Mouse (Mus musculus): ENCODE measurements around the gene Ror1. TPM values are rescaled to one million over a fixed set of nuclear protein-coding genes. Genes with fewer than 3 reads are reported as not detected.

The Ror1 gene
- polyA plus RNA-seq, 1 experiment: 0.12 TPM

GRCm38 (mm10) chr4:100137102-100137835, 41.7 kb downstream of the Ror1 start:
- TF ChIP-seq POLR2A (IDR thresholded peaks at IDR 0.05; ENCODE audit: control insufficient read depth, low read depth, low read length): no peak
- H3K27ac ChIP-seq (ENCODE audit: control insufficient read depth, insufficient read depth, low read depth, low read length): no peak overlapping the region
- no peaks in the 10 kb centered on the region for H3K36me3 ChIP-seq (ENCODE audit: control insufficient read depth, insufficient read depth, low read length)
- no peak overlapping the region for H3K4me3 ChIP-seq (ENCODE audit: control insufficient read depth, low read depth, low read length)
- no peaks in the 10 kb centered on the region for H3K4me1 ChIP-seq (ENCODE audit: control insufficient read depth, insufficient read depth, low read length)
- H3K27me3 ChIP-seq (ENCODE audit: control insufficient read depth, insufficient read depth, low read length): no peaks in the 10 kb centered on the region

- Histone ChIP-seq H3K4me3 (ENCODE audit: control insufficient read depth, low read depth, low read length) (no peak overlapping the region), H3K4me1 (ENCODE audit: control insufficient read depth, insufficient read depth, low read length) (no peaks in the 10 kb centered on the region), H3K27ac (ENCODE audit: control insufficient read depth, insufficient read depth, low read depth, low read length) (no peak overlapping the region), H3K27me3 (ENCODE audit: control insufficient read depth, insufficient read depth, low read length) (no peaks in the 10 kb centered on the region), H3K36me3 (ENCODE audit: control insufficient read depth, insufficient read depth, low read length) (no peaks in the 10 kb centered on the region)
- no peak for TF ChIP-seq POLR2A (IDR thresholded peaks at IDR 0.05; ENCODE audit: control insufficient read depth, low read depth, low read length)
- TF ChIP-seq CTCF (IDR thresholded peaks at IDR 0.05; ENCODE audit: control insufficient read depth, insufficient read depth, insufficient replicate concordance, low read depth, low read length): no peak
Observed at GRCm38 (mm10) chr4:100141626-100142025, 46.0 kb downstream of the Ror1 start.

GRCm38 (mm10) chr4:100144744-100145143, 49.2 kb downstream of the Ror1 start:
- Histone ChIP-seq H3K4me1 (ENCODE audit: control insufficient read depth, insufficient read depth, low read length) (no peaks in the 10 kb centered on the region), H3K27ac (ENCODE audit: control insufficient read depth, insufficient read depth, low read depth, low read length) (no peak overlapping the region), H3K4me3 (ENCODE audit: control insufficient read depth, low read depth, low read length) (no peak overlapping the region), H3K27me3 (ENCODE audit: control insufficient read depth, insufficient read depth, low read length) (no peaks in the 10 kb centered on the region), H3K36me3 (ENCODE audit: control insufficient read depth, insufficient read depth, low read length) (no peaks in the 10 kb centered on the region)
- TF ChIP-seq POLR2A (IDR thresholded peaks at IDR 0.05; ENCODE audit: control insufficient read depth, low read depth, low read length) (no peak), CTCF (IDR thresholded peaks at IDR 0.05; ENCODE audit: control insufficient read depth, insufficient read depth, insufficient replicate concordance, low read depth, low read length) (no peak)

GRCm38 (mm10) chr4:100150797-100151196, 55.2 kb downstream of the Ror1 start:
- TF ChIP-seq CTCF (IDR thresholded peaks at IDR 0.05; ENCODE audit: control insufficient read depth, insufficient read depth, insufficient replicate concordance, low read depth, low read length) (no peak), POLR2A (IDR thresholded peaks at IDR 0.05; ENCODE audit: control insufficient read depth, low read depth, low read length) (no peak)
- H3K4me3 ChIP-seq (ENCODE audit: control insufficient read depth, low read depth, low read length): no peak overlapping the region

GRCm38 (mm10) chr4:100154560-100155130, 59.1 kb downstream of the Ror1 start:
- H3K4me3 ChIP-seq (ENCODE audit: control insufficient read depth, low read depth, low read length): no peak overlapping the region
- TF ChIP-seq CTCF (IDR thresholded peaks at IDR 0.05; ENCODE audit: control insufficient read depth, insufficient read depth, insufficient replicate concordance, low read depth, low read length) (no peak), POLR2A (IDR thresholded peaks at IDR 0.05; ENCODE audit: control insufficient read depth, low read depth, low read length) (no peak)
- H3K27me3 ChIP-seq (ENCODE audit: control insufficient read depth, insufficient read depth, low read length): no peaks in the 10 kb centered on the region
- H3K4me1 ChIP-seq (ENCODE audit: control insufficient read depth, insufficient read depth, low read length): no peaks in the 10 kb centered on the region
- no peaks in the 10 kb centered on the region for H3K36me3 ChIP-seq (ENCODE audit: control insufficient read depth, insufficient read depth, low read length)
- no peak overlapping the region for H3K27ac ChIP-seq (ENCODE audit: control insufficient read depth, insufficient read depth, low read depth, low read length)

More at GRCm38 (mm10) chr4:100150797-100151196, 55.2 kb downstream of the Ror1 start:
- Histone ChIP-seq H3K27me3 (ENCODE audit: control insufficient read depth, insufficient read depth, low read length) (no peaks in the 10 kb centered on the region), H3K4me1 (ENCODE audit: control insufficient read depth, insufficient read depth, low read length) (no peaks in the 10 kb centered on the region), H3K27ac (ENCODE audit: control insufficient read depth, insufficient read depth, low read depth, low read length) (no peak overlapping the region), H3K36me3 (ENCODE audit: control insufficient read depth, insufficient read depth, low read length) (no peaks in the 10 kb centered on the region)

- H3K4me1 ChIP-seq (ENCODE audit: control insufficient read depth, insufficient read depth, low read length): no peaks in the 10 kb centered on the region
- no peak overlapping the region for H3K27ac ChIP-seq (ENCODE audit: control insufficient read depth, insufficient read depth, low read depth, low read length)
- TF ChIP-seq POLR2A (IDR thresholded peaks at IDR 0.05; ENCODE audit: control insufficient read depth, low read depth, low read length): no peak
- no peak for TF ChIP-seq CTCF (IDR thresholded peaks at IDR 0.05; ENCODE audit: control insufficient read depth, insufficient read depth, insufficient replicate concordance, low read depth, low read length)
- no peak overlapping the region for H3K4me3 ChIP-seq (ENCODE audit: control insufficient read depth, low read depth, low read length)
- no peaks in the 10 kb centered on the region for H3K36me3 ChIP-seq (ENCODE audit: control insufficient read depth, insufficient read depth, low read length)
- no peaks in the 10 kb centered on the region for H3K27me3 ChIP-seq (ENCODE audit: control insufficient read depth, insufficient read depth, low read length)
Observed at GRCm38 (mm10) chr4:100155731-100156130, 60.1 kb downstream of the Ror1 start.

- no peaks in the 10 kb centered on the region for H3K36me3 ChIP-seq (ENCODE audit: control insufficient read depth, insufficient read depth, low read length)
- no peak for TF ChIP-seq CTCF (IDR thresholded peaks at IDR 0.05; ENCODE audit: control insufficient read depth, insufficient read depth, insufficient replicate concordance, low read depth, low read length)
- TF ChIP-seq POLR2A (IDR thresholded peaks at IDR 0.05; ENCODE audit: control insufficient read depth, low read depth, low read length): no peak
- no peak overlapping the region for H3K27ac ChIP-seq (ENCODE audit: control insufficient read depth, insufficient read depth, low read depth, low read length)
- no peaks in the 10 kb centered on the region for H3K27me3 ChIP-seq (ENCODE audit: control insufficient read depth, insufficient read depth, low read length)
- H3K4me1 ChIP-seq (ENCODE audit: control insufficient read depth, insufficient read depth, low read length): no peaks in the 10 kb centered on the region
- H3K4me3 ChIP-seq (ENCODE audit: control insufficient read depth, low read depth, low read length): no peak overlapping the region
Observed at GRCm38 (mm10) chr4:100158401-100158800, 62.8 kb downstream of the Ror1 start.
